Mouse (Mus musculus): ENCODE results near the gene Ripply3.

GRCm38 (mm10) chr16:94328881-94329867 is 954 bp downstream of the Ripply3 start:
- no peak for TF ChIP-seq POLR2A (IDR thresholded peaks at IDR 0.05; ENCODE audit: borderline replicate concordance, extremely low read depth, insufficient read depth, insufficient read length, poor library complexity, severe bottlenecking)
- no peak for TF ChIP-seq CTCF (IDR thresholded peaks at IDR 0.05; ENCODE audit: borderline replicate concordance, extremely low read depth, insufficient read depth, insufficient read length)
